Mouse (Mus musculus) liver, embryonic 14.5 days (tissue): Measurements from ENCODE around the gene Tubg2.

Experiments used
- CTCF ChIP-seq: IDR thresholded peaks from 2 replicates; pipeline ENCODE4 v1.5.1; 2016; ENCODE audit warnings: antibody characterized with exemption, low read depth, control low read depth
- EP300 ChIP-seq: IDR thresholded peaks from 2 replicates; pipeline ENCODE4 v1.6.1; 2016; ENCODE audit warnings: antibody characterized with exemption, low read depth

- TF ChIP-seq CTCF (no peak), EP300 (no peak)
Measured at GRCm38 (mm10) chr11:101180261-101180660, 24.6 kb downstream of the Tubg2 start.
